Mouse (Mus musculus): ENCODE measurements around the gene Htt.

DNA sequence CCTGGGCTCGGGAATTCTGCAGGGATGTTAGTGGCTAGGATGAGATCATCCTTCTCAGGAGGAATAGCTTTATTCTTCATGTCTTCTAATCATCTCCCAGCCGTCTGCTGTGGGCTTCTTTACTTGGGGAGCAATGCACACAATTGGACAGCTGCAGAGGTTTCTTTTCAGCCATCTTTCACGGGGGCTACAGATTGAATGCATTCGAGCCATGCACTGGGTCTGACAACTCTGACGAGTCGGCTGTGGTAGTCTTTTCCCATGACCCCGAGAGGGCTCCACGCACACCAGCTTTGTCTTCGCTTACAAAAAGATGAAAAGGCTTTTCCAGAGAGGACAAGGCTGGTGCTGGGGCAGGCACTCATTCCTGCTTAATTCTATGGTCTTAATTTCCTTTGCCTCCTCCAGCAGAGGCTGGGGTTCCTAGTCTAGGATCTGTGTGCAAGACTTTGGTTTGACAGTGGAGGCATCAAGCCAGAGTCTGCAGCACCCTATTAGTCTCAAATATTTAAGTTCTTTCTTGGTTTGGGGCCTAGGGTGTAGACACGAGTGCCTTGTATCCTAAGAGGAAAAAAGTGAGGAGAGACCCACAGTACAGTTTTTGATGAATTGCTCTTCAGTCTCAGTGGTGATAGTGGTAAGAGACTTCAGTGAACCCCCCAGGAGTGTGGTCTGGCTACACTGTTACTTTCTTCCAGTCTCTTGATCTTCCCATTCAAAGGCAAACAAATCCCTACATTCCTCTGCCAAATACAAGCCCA is 180.3 kb downstream of the Htt start:
- no peak for TF ChIP-seq CTCF (IDR thresholded peaks at IDR 0.05)
- no peak for TF ChIP-seq EP300 (IDR thresholded peaks at IDR 0.05)

Data from lung, postnatal 0 days (tissue).